Mouse (Mus musculus) liver, embryonic 15.5 days (tissue): Measurements from ENCODE around the gene Trim43a. TPM values are rescaled to one million over a fixed set of nuclear protein-coding genes. Genes with fewer than 3 reads are reported as not detected.
"Not testable (repeated sequence)": the region's sequence is repeated elsewhere in the genome, so short reads cannot be mapped to it uniquely, and the experiment has no call there.

Experiments used
- ATAC-seq: fragments of 200-750 bp; cut with Nextera tagmentation; 2 replicates; pipeline ENCODE4 v1.8.0; 2017; ENCODE audit warnings: moderate number of reproducible peaks, mild to moderate bottlenecking, moderate library complexity; ENCODE audit not compliant: insufficient read depth
- H3K27ac ChIP-seq: fragments of 300-500 bp; sonication (generic); replicated peaks from 2 replicates; pipeline ENCODE4 v1.5.1; 2015; ENCODE audit warnings: mild to moderate bottlenecking, inconsistent platforms
- H3K27me3 ChIP-seq: fragments of 300-500 bp; sonication (generic); 2 replicates; pipeline ENCODE4 v1.6.1; 2015; ENCODE audit warnings: mild to moderate bottlenecking, inconsistent platforms
- H3K36me3 ChIP-seq: fragments of 300-500 bp; sonication (generic); replicated peaks from 2 replicates; pipeline ENCODE4 v1.6.1; 2015; ENCODE audit warnings: moderate library complexity, mild to moderate bottlenecking, inconsistent platforms
- H3K4me1 ChIP-seq: fragments of 300-500 bp; sonication (generic); replicated peaks from 2 replicates; pipeline ENCODE4 v1.6.1; 2015; ENCODE audit warnings: inconsistent platforms
- H3K4me2 ChIP-seq: fragments of 300-500 bp; sonication (generic); 2 replicates; pipeline ENCODE4 v1.6.1; 2015; ENCODE audit warnings: moderate library complexity, mild to moderate bottlenecking, inconsistent platforms
- H3K4me3 ChIP-seq: fragments of 300-500 bp; sonication (generic); replicated peaks from 2 replicates; pipeline ENCODE4 v1.5.1; 2015; ENCODE audit warnings: mild to moderate bottlenecking, inconsistent platforms
- H3K9ac ChIP-seq: fragments of 300-500 bp; sonication (generic); 2 replicates; pipeline ENCODE4 v1.6.1; 2015; ENCODE audit warnings: moderate library complexity, mild to moderate bottlenecking, inconsistent platforms
- H3K9me3 ChIP-seq: fragments of 300-500 bp; sonication (generic); replicated peaks from 2 replicates; pipeline ENCODE4 v1.6.1; 2016; ENCODE audit warnings: inconsistent platforms
- WGBS: fragments of 180-500 bp; shearing (Covaris S2); methylation state at CpG from one replicate; pipeline ENCODE4 v1.1.7; 2015; ENCODE audit warnings: mixed read lengths; ENCODE audit not compliant: insufficient replicate concordance; 5-methylcytosine and 5-hydroxymethylcytosine counted together
- polyA plus RNA-seq: library from polyadenylated mRNA; unstranded; fragments of >200 nt; fragmentation: Nextera tagmentation; extraction: Ambion mirVana; gene quantifications from 2 replicates; pipeline ENCODE4 v1.2.1, GENCODE M21; 2015

Trim43a gene
- polyA plus RNA-seq: not detected in 2 replicates

DNA sequence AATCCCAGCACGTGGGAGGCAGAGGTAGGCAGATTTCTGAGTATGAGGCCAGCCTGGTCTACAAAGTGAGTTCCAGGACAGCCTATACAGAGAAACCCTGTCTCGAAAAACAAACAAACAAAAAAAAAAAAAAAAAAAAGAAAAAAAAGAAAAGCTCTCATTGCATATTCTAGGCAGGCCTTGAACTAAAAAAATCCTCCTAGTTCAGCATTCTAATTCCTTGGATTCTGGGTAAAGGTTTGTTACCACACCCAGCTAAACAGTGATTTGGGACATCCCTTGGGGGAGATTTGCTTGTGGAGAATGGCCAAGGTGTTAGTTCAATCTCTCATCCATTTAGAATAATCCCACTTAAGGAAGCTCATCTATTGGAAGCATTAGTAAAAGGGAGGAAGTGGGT, at the start of gene Trim43a:
Gene Trim43a (plus strand): TSS at position 301 of the 400 bp plus-strand sequence.
- WGBS: 37% methylated on average over 2 of the region's 2 CpGs
- H3K36me3 ChIP-seq, H3K4me1 ChIP-seq, H3K9ac ChIP-seq, ATAC-seq, H3K4me3 ChIP-seq, H3K27me3 ChIP-seq, H3K27ac ChIP-seq, H3K9me3 ChIP-seq, H3K4me2 ChIP-seq: not testable (repeated sequence)

DNA sequence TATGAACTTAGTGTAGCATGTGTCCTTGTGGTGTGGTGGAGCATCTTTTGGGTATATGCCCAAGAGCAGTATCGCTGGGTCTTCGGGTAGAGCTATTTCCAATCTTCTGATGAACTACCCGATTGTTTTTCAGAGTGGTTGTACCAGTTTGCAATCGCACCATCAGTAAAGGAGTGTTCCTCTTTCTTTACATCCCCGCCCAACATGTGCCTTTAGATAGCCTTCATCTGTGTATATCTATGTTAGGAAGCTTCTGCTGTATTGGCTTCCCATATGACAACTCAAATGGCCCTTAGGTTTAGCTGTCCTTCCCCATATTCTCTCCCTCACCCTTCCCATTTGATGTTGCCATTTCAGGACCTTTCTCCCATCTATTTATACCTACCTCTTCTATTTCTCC, 46.6 kb upstream of the Trim43a start:
- Histone ChIP-seq H3K9me3 (no peaks in the 10 kb centered on the region), H3K4me2 (no peak overlapping the region), H3K36me3 (no peaks in the 10 kb centered on the region), H3K4me1 (peaks cover 7% of the 10 kb centered on the region; the same call in 1 of the 2 replicates), H3K27ac (no peak overlapping the region), H3K4me3 (no peak overlapping the region), H3K27me3 (no peaks in the 10 kb centered on the region; the same call in 1 of the 2 replicates), H3K9ac (no peak overlapping the region)
- 44% methylated on average over 5 of the region's 5 CpGs for WGBS
- no peak for ATAC-seq

DNA sequence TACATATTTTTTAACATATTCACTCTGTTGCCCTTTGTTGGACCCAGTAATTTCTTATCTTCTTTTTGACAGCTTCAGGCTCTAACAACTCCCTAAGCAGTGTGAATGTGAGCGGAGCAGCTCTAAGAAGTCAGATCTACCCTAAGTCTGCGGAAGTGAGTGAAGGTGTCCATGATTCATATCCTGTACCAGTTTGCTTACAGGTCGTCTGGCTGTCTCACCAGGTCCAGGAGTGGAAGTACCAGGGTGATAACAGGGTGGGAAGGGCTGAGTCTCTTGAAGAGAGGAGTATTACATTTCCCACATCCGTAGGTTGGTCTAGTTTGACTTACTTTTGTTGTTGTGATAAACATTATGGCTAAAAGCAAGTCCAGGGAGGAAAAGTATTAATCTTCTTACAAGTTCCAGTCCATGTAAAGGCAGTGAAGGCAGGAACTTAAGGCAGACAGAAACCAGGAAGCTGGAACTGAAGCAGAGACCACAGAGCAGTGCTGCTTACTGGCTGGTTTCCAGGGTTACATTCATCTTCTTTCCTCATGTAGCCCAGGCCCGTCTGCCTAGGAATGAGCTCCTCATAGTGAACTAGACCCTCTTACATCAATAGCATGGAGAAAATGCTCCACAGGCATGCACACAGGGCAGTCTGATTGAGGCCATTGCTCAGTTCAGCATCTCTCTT, 41.0 kb upstream of the Trim43a start:
- Histone ChIP-seq H3K27ac (no peak overlapping the region), H3K4me3 (no peak overlapping the region), H3K36me3 (no peaks in the 10 kb centered on the region), H3K9me3 (no peaks in the 10 kb centered on the region), H3K4me2 (no peak overlapping the region), H3K27me3 (no peaks in the 10 kb centered on the region; the same call in 1 of the 2 replicates), H3K4me1 (no peaks in the 10 kb centered on the region), H3K9ac (no peak overlapping the region)
- no peak for ATAC-seq
- WGBS: 41% methylated on average over 5 of the region's 5 CpGs

DNA sequence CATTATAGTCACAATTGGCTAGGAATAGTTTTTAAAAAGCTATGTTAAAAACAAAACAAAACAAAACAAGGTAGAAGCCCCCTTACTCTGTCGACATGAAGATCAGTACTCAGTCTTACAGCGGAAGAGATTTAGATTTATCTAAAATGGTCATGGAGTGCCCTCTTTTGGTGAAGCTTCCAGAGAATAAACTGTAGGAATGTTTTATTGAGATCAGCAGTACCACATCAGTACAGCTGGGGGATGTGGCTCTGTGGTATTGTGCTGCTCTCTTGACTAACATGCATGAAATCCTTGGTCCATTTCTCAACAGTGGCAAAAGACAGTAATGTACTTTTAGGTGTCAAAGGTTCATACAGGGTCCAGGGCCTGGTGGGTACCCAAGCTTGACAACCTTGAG, 37.9 kb upstream of the Trim43a start:
- H3K4me1 ChIP-seq: peaks cover 13% of the 10 kb centered on the region
- H3K9ac ChIP-seq: no peak overlapping the region
- H3K27me3 ChIP-seq: peaks cover 5% of the 10 kb centered on the region; the same call in 1 of the 2 replicates
- no peak overlapping the region for H3K4me2 ChIP-seq
- H3K4me3 ChIP-seq: no peak overlapping the region
- 43% methylated on average over 2 of the region's 2 CpGs for WGBS
- no peak for ATAC-seq
- H3K9me3 ChIP-seq: no peaks in the 10 kb centered on the region
- no peaks in the 10 kb centered on the region for H3K36me3 ChIP-seq
- H3K27ac ChIP-seq: no peak overlapping the region

DNA sequence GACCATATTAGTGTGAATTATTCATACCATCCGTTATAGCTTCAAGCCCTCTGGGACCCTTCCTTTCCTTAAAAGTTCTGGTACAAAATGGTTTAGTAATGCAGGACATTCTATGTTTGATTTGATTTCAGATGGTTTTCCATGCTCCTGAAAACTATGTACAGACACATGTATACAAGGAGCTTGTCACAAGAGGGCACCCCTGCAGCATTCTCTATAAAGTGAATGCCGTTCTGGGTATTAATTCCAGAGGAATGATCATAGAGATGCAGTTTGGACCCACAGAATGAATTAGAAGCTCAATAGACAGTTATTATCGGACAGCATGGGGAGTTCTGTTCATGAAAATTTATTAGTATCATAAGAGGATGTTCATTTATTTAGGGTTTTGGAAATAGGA, 35.2 kb upstream of the Trim43a start:
- Histone ChIP-seq H3K36me3 (no peaks in the 10 kb centered on the region), H3K4me3 (no peak overlapping the region), H3K27ac (no peak overlapping the region), H3K27me3 (peaks cover 5% of the 10 kb centered on the region; the same call in 1 of the 2 replicates), H3K4me1 (peaks cover 33% of the 10 kb centered on the region), H3K9ac (no peak overlapping the region), H3K9me3 (no peaks in the 10 kb centered on the region), H3K4me2 (no peak overlapping the region)
- WGBS: 42% methylated on average over 3 of the region's 3 CpGs
- ATAC-seq: no peak

DNA sequence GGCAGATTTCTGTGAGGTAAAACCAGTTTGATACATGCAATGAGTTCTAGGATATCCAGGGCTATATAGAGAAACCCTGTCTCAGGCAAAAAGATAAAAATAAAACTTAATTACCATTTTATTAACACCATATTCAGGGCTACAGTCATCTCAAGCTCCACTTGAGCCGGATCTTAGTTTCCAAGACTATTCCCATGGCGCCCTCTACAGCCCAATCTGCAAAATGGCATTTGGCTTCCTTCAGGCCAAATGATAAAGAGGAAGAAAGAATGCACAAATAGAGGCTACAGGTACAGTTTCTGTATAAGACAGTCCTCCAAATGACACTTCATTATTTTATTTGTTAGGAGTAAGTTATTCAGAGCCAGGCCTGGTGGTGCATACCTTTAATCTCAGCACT, 34.5 kb upstream of the Trim43a start:
- H3K36me3 ChIP-seq: no peaks in the 10 kb centered on the region
- 2% methylated on average over 2 of the region's 2 CpGs for WGBS
- no peak overlapping the region for H3K4me2 ChIP-seq
- H3K4me1 ChIP-seq: peaks cover 39% of the 10 kb centered on the region
- no peak overlapping the region for H3K4me3 ChIP-seq
- H3K27me3 ChIP-seq: peaks cover 5% of the 10 kb centered on the region; the same call in 1 of the 2 replicates
- no peak overlapping the region for H3K9ac ChIP-seq
- H3K9me3 ChIP-seq: no peaks in the 10 kb centered on the region
- no peak overlapping the region for H3K27ac ChIP-seq
- ATAC-seq: no peak

DNA sequence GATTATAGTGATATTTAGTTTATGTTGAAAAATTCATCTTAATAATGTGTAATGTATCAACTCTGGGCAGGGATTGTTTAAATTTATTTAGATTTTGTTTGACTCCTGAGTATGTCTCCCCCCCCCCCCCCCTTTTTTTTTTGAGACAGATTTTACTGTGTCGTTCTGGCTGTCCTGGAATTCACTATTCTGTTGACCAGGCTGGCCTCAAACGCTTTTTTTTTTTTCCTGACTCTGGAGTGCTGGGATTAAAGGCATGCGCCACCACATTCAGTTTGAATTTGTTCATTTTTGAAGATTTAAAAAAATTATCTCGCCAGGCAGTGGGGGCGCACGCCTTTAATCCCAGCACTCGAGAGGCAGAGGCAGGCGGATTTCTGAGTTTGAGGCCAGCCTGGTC, 34.0 kb upstream of the Trim43a start:
- no peak overlapping the region for H3K4me2 ChIP-seq
- H3K36me3 ChIP-seq: peaks cover 4% of the 10 kb centered on the region; the same call in 1 of the 2 replicates
- H3K27ac ChIP-seq: no peak overlapping the region
- H3K9ac ChIP-seq: no peak overlapping the region
- no peak overlapping the region for H3K4me3 ChIP-seq
- no peaks in the 10 kb centered on the region for H3K9me3 ChIP-seq
- peaks cover 43% of the 10 kb centered on the region for H3K4me1 ChIP-seq
- 51% methylated on average over 8 of the region's 8 CpGs for WGBS
- H3K27me3 ChIP-seq: peaks cover 5% of the 10 kb centered on the region; the same call in 1 of the 2 replicates
- ATAC-seq: no peak

DNA sequence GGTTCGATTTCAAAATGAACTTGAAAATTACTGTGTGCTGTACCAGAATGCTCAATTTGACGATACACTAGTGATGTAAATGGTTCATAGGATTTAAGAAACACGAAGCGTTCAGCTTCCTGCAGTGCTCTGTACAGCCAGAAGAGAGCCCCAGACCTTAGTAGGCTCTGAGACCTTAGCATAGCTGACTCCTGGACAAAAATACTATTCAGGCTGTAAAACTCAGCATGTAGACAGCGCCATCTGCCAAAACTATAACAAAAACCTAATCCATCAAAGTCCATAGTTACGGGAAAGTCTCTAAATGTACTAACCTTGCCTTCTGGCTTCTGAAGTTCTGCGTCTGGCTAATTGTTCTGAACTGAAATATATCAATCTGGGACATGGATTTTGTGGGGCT, 33.4 kb upstream of the Trim43a start:
- peaks cover 5% of the 10 kb centered on the region; the same call in 1 of the 2 replicates for H3K27me3 ChIP-seq
- no peaks in the 10 kb centered on the region for H3K9me3 ChIP-seq
- no peak for ATAC-seq
- H3K4me3 ChIP-seq: peak overlapping the region; percentile 87
- peak overlapping the region; percentile 79 for H3K9ac ChIP-seq
- H3K27ac ChIP-seq: no peak overlapping the region; the same call in 1 of the 2 replicates
- WGBS: 19% methylated on average over 7 of the region's 7 CpGs
- peak overlapping the region; percentile 78 for H3K4me2 ChIP-seq
- H3K36me3 ChIP-seq: peaks cover 8% of the 10 kb centered on the region; the same call in 1 of the 2 replicates
- H3K4me1 ChIP-seq: peaks cover 43% of the 10 kb centered on the region

DNA sequence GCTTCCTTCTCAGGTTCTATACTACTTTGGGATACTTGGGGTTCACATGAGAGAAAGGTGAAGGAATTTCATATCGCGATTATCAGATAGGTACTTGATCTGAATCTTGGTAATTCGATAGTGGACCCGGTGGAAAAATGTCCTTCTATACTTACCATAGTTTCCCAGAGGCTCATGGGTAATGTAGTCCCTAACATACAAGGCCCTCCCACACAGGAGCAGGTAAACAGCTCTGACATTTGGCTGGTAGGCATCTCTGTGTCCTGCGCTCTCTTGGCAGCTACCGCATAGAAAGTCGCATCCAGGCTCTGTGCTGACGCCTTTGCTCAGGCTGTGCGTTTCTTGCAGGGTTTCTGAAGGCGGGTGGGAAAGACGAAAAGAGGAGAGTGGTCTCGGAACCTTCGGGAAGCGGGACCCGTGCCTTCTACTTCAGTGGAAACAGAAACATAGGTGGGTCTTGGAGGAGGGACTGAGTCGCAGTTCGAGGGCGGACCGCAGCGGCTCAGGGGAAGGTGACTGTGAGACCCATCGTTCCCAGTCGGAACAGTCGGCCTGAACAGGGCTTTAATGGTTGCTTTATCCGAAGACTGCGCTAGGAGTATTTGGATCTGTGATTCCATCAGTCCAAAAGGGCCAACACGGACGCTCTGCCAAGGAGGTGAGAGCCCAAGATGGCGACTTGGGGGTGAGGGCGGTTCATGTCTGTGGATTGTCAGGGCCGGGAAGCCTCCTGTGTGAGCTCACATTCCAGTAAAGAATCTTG, 32.7 kb upstream of the Trim43a start, which contains the start of gene Zfp949:
Gene Zfp949 (plus strand): TSS at position 170 of the 763 bp plus-strand sequence.
- peak within 1 kb of the TSS; percentile 91 for H3K27ac ChIP-seq
- peaks cover 5% of the 10 kb centered on the region; the same call in 1 of the 2 replicates for H3K27me3 ChIP-seq
- H3K9me3 ChIP-seq: no peaks in the 10 kb centered on the region
- peaks cover 43% of the 10 kb centered on the region for H3K4me1 ChIP-seq
- ATAC-seq: peak; percentile 97
- H3K4me3 ChIP-seq: peak within 1 kb of the TSS; percentile 87
- H3K9ac ChIP-seq: peak within 1 kb of the TSS; percentile 79
- peaks cover 14% of the 10 kb centered on the region; the same call in 1 of the 2 replicates for H3K36me3 ChIP-seq
- WGBS: under 1% methylated on average over 30 of the region's 30 CpGs
- peak within 1 kb of the TSS; percentile 78 for H3K4me2 ChIP-seq

DNA sequence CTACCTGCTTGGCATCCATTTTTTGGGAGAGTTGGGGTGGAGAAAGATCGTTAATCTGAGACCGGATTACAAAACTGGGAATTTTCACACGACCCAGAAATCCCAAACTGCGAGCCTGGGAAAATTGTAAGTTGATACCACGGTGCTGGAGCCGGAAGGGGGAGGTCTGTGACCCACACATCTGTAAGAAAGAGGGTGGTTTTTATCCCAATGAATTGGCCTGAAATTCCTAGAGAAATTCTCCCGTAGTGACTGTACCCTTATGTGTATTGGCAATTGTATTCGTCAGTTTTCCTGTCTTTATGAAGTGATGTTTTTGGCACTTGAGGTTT, 32.1 kb upstream of the Trim43a start:
- H3K4me2 ChIP-seq: peak overlapping the region; percentile 78
- peaks cover 5% of the 10 kb centered on the region; the same call in 1 of the 2 replicates for H3K27me3 ChIP-seq
- peak overlapping the region; percentile 87 for H3K4me3 ChIP-seq
- H3K27ac ChIP-seq: peak overlapping the region; percentile 91
- H3K9ac ChIP-seq: peak overlapping the region; percentile 79
- peaks cover 17% of the 10 kb centered on the region; the same call in 1 of the 2 replicates for H3K36me3 ChIP-seq
- ATAC-seq: no peak
- no peaks in the 10 kb centered on the region for H3K9me3 ChIP-seq
- 8% methylated on average over 8 of the region's 8 CpGs for WGBS
- H3K4me1 ChIP-seq: peaks cover 43% of the 10 kb centered on the region

DNA sequence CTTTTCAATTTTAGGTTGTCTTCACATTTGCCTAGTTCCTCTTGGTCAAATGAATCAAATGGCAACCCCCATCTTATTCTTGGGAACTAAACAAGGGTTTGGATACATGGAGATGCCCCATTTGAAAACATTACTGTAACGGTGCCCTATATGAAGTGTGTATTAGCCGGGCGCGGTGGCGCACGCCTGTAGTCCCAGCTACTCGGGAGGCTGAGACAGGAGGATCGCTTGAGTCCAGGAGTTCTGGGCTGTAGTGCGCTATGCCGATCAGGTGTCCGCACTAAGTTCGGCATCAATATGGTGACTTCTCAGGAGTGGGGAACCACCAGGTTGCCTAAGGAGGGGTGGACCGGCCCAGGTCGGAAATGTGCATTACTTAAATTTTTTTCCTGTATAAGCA, 27.6 kb upstream of the Trim43a start:
- no peaks in the 10 kb centered on the region for H3K9me3 ChIP-seq
- H3K4me2 ChIP-seq: no peak overlapping the region
- no peaks in the 10 kb centered on the region for H3K27me3 ChIP-seq
- H3K4me1 ChIP-seq: peaks cover 30% of the 10 kb centered on the region
- H3K36me3 ChIP-seq: peaks cover 37% of the 10 kb centered on the region
- H3K9ac ChIP-seq: no peak overlapping the region
- no peak for ATAC-seq
- no peak overlapping the region for H3K4me3 ChIP-seq
- 94% methylated on average over 14 of the region's 14 CpGs for WGBS
- H3K27ac ChIP-seq: no peak overlapping the region
